Mouse (Mus musculus): Measurements from ENCODE around the gene P4ha2. TPM values are rescaled to one million over a fixed set of nuclear protein-coding genes. Genes with fewer than 3 reads are reported as not detected.

Gene P4ha2
- total RNA-seq, 2 experiments from 2014 or later, result 0.15 to 0.21 TPM

DNA sequence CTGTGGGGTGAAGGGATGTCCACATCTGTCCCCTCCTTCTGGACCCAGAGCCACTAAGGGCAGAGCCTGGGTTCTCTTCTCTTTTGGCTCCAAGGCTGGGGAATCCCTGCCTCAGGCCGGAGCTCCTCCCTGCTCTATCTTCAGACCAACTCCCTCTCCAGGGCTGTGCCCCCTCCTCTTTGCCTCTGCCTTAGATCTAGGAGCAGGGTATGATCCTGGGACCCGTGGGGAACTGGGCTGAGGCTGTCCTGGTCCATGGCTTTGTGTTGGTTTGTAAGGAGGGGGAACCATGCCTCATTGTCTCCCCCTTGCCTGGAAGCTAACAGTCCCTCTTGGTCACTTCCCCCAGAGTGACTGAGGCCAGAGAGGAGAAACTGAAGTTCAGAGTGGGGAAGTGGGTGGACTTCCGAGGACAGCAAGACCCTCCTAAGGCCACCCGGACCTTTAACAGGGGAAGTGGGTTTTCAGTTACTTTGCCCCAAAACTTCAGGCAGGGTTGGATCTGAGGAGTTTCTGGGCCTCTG is 31.8 kb upstream of the P4ha2 start:
- peak; percentile 25 for ATAC-seq (replicated peaks; ENCODE audit: poor library complexity)

DNA sequence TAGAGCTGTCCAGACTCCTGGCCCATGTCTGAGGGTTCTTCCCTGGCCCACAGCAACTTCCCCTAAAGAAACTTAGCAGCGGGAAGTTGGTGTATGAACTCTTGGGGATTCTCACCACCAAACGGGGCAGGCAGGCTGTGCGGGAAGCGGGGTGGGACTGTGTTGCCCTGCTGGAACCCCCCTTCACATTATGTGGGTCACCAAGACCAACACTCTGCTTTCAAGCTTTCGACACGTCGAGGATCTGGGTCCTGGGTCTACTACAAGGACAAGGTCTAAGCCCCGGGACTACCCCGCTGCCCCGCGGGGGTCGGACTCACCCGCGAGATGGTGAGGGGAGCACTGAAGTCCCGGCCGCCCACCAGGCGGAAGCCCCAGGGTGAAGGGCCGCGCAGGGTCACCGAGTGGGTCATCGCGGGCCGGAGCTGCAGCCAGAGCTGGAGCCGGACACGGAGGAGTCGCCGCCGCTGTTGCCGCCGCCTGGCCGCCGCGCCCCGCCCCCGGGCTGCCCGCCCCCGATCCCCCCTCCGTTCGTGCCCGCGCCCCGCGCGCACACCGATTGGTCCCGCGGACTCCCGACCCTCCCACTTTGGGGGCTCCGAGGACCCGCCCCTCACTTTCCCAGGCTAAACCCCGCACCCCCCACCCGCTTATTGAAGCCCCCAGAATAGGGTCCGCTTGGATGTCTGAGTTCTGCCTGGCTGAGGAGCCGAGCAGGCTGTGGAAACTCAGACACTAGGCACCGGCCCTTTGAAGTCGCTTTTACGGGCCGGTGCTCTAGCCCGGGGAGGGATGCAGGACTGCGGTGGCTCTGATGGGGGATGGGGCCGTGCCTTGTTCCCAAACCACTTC is 31.1 kb upstream of the P4ha2 start, which contains the start of gene Pdlim4:
Pdlim4 (minus strand) TSS at position 495 of the 852 bp plus-strand sequence.
- ATAC-seq (replicated peaks; ENCODE audit: poor library complexity), result peak; percentile 32

DNA sequence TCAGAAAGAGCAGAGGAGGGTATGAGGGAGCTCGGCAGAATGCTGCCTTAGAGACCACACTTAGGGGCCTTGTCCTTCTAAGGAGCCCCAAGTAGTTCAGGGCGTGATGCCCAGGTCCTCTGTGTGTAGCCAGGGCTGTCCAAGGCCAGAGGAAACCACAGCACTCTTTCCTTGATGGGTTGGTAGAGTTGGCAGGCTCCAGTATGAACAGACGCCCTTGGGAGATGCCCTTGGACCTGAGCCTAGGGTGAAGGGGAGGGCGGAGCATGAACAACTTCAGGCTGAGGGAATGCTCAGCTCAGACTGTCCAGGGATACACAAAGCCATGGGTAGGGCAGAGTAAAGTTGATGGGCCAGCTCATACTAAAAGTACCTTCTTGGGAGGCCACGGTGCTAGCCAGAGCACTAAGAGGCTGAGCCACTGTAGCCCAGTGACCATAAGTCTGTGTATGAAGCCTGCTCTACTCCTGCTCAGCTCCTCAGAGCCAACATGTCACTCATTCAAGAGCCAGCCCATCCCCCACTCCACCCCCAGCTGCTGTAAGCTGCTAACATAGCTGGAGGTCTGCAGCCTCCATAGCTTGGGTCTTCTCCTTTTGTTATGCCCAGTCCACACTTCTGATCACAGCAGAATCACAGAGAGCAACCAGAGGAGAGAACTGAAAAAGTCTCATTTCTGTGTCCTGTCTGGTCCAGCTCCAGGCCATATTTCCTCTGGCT is 28.0 kb upstream of the P4ha2 start:
- ATAC-seq (replicated peaks; ENCODE audit: poor library complexity), result no peak

DNA sequence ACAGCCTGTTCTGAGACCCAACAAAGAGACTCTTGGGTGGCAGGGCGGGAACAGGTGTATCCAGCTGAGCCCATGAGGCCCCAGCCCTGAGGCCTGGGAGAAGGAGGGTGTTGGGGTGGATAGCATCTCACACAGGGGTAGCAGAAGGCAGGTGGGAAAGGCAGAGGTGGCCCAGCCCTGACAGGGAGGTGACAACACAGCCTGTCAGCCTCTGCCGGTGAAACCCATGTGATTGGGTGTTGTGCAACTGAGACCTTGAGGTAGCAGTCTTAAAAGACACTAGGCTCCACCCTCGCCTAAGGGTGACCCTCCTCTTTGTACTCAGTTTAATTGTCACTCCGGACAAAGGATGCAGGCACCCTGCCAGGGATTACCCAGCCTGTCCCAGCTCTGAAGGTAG is 26.6 kb upstream of the P4ha2 start:
- ATAC-seq (replicated peaks; ENCODE audit: poor library complexity), result no peak

DNA sequence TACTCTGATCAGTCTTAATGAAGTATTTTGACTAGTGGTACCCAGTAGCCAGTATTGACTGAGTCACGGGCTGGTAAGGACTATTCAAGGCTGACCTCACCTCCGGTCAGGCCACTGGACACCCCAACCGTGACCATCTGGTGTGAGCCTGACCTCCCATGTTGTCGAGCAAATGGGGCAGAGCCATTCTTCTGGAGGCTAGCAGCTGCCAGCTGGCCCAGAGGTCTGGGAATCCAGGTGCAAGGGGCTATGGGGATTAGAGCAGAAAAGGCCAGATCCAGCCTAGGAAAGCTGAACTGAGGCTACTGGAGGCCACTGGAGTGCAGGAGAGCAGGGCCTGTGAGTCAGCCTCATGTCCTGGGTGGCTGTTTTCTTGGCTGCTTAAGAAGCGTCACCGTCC is 24.5 kb upstream of the P4ha2 start:
- ATAC-seq (replicated peaks; ENCODE audit: poor library complexity), result no peak

DNA sequence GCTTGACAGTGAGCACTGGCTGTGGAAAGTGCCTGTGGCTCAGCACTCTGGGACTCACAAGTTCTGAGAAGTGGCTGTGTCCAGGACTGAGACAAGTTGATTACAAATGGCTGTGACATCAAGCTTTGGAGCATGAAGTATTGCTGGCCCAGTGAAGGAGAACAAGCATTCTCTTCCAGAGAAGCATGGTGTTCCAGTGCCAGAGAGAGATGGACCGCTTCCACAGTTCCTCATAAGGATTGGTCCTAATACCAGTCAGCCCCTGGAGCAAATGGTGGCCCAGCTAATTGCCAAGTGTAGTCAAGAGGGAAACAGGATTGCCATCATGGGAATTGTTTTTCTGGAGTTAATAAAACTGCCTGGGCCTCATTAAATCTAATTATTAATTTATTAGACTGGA is 23.8 kb upstream of the P4ha2 start:
- no peak for ATAC-seq (replicated peaks; ENCODE audit: poor library complexity)

DNA sequence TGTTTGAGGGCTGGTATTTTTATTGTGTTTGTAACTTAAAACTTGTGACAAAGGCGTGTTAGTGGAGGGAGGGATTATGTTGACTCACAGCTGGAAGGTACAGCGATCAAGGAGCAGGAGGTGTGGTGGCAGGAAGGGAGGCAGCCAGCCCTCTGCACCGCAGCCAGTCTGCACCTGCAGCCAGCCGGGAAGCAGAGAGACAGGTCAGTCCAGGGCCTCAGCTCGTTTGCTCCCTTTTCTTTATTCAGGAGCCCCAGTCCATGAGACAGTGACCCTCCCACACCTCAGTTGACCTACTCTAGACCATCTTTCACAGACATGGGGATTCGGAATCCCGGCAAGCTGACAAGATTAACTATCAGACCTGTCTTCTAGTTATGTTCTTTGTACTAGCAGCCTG is 19.5 kb upstream of the P4ha2 start:
- no peak for ATAC-seq (replicated peaks; ENCODE audit: poor library complexity)

DNA sequence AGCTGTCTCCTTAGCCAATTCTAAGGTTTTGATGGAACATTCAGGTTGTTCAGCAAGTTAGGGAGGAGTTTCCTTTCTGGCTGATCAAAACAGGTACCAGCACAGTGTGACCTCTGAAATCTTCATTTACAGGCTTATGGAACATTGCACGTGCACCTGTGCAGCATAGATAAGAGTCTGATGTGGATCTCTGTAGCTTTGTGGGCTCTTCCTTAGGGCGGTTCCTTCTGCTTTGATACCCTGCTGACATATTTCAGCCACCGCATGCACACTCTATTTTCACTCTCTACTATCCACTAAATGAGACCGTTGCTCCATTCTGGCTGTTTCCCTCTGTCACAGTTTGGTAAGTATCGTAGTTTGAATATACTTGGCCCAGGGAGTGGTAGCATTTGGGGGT is 17.2 kb upstream of the P4ha2 start:
- no peak for ATAC-seq (replicated peaks; ENCODE audit: poor library complexity)

DNA sequence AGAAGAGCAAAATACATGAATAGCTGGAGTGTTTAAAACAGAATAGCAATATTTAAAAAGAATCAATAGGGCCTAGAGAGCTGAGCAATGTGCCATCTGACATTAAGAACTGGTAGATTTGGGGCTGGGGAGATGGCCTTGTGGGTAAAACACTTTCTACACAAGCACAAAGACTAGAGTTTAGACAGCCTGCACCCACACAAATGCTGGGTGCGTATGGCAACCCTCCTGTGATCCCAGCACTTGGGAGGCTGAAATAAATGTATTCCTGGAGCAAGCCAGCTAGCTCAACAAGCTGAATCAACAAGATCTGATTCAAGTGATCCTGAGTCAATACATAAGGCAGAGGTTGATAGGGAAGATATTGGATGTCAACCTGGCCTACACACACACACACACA is 14.9 kb upstream of the P4ha2 start:
- no peak for ATAC-seq (replicated peaks; ENCODE audit: poor library complexity)

DNA sequence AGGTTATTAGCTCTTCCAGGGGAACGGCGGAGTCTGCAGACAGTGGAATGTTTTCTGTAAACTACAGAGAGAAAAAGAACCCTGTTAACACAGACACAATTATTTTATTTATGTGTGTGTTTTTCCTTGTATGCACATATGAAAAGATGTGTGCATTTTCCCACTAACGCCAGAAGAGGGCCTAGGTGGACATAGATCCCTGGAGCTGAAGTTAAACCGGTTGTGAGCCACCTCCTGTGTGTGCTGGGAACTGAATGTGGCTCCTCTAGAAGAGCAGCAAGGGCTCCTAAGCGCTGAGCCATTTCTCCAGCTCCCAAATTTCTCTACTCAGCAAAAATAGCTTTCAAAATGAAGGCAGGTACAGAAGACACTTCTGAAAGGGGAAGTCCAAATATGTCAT is 14.1 kb upstream of the P4ha2 start:
- ATAC-seq (replicated peaks; ENCODE audit: poor library complexity), result no peak

DNA sequence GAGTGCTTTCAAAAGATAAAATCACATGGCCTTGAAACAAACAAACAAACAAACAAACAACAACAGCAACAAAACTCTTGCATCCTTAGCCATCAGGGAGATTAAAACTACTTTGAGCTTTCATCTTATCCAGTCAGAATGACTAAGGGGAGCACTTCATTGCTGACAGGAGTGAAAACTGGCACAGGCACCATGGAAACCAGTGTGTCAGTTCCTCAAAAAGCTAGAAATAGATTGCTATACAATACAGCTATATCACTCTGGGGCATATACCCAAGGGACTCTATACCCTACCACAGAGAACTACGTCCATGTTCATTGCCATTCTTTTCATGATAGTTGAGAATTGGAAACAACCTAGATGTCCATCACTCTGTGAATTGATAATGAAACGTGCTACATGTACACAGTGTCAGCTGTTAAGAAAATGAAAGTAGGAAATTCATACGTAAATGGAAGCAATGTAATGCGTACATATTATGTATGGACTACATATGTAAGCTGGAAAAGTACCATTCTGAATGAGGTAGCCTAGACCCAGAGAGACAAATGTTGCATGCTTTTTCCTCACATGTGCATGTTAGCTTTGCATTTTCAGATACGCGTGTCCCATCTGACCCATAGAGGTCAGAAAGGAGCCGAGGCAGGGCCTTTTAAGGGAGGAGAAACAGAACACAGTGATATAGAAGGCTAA is 11.5 kb upstream of the P4ha2 start:
- ATAC-seq (replicated peaks; ENCODE audit: poor library complexity), result peak; percentile 48

DNA sequence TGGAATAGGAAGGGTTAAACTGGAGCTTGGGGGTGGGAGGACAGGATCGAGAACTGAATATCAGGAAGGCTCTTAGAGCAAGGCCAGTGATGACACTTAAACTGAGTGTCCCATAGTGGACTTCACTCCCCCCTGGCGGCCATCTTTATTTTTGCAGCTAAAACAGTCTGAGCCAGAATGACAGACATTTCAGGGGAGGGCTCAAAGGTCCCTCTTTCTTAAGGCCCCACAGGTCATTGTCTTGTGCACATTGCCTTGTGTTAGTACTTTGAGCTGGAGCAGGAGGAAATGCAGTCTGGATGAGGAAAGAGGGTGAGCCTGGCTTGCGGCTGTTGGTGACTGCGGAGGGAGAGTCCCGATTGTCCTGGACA is 11.0 kb upstream of the P4ha2 start:
- ATAC-seq (replicated peaks; ENCODE audit: poor library complexity), result peak; percentile 67

DNA sequence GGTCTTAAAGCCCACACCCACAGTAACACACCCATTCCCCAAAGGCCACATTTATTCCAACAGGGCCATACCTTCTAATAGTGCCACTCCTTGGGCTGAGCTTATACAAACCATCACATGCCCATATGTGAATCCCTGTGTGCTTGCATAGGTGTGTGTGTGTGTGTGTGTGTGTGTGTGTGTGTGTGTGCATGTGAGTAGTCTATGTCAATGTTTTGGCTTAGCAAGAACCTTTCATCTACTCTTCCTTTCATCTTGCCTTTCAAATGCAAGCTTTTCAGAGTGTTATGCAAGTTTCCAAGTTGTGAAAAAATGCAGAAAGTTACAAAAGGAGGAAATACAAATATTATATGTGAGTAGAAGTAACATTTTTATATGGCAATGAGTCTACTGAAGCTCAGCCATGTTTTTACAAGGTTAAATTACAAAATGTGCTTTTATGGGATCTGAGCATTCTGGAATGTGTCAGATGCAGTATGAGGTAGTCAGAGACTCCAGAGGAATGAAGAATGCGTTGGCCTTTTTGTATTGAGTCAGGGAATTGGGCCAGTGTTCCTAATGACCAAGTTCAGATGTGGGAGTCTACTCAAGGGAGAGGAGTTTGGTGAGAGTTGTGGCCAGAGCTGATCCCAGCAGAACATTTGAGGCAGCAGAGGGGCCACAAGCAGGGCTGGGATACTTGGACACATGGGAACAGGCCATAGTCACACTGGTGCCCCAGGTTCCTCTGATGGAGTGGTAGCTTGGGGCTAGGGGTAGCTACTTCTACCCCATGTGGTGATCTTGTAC is 9.6 kb upstream of the P4ha2 start:
- ATAC-seq (replicated peaks; ENCODE audit: poor library complexity), result no peak

DNA sequence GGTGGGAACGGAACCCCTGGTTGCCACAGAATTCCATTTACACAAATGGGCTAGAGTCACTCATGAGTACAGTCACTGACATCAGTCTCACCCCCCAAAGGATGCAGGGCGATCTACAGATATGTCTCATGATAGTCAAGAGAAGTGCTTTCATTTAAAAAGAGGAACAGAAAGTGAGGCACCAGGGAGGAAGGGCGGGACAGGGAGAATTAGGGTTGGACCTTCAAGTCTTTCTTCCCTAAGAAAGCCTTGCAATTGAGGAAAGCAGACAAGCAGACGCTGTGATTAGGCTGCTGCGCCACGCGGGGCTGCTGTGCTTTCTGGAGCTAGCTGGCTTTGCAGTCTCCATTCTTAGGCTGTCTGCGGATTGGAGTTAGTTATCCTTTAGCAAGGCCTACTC is 8.2 kb upstream of the P4ha2 start:
- ATAC-seq (replicated peaks; ENCODE audit: poor library complexity), result peak; percentile 65

DNA sequence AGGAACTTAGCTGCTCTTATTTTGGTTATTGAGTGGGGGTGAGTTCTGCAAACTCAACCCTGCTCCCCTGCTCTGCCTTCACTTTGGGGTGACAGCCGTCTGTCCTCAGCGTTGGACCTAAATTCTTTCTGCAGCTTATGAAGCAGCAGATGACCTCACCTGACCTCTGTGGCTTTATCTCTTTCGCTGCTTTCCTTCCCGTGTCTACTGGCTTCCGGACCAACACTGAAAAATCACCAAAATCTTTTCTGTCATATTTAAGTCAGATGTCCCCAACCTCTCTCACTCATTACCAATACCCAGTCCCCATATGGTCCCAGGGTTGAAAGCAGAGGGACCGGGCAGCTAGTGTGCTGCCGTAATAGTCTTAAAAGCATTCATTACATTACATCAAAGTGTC is 7.7 kb upstream of the P4ha2 start:
- ATAC-seq (replicated peaks; ENCODE audit: poor library complexity), result no peak

DNA sequence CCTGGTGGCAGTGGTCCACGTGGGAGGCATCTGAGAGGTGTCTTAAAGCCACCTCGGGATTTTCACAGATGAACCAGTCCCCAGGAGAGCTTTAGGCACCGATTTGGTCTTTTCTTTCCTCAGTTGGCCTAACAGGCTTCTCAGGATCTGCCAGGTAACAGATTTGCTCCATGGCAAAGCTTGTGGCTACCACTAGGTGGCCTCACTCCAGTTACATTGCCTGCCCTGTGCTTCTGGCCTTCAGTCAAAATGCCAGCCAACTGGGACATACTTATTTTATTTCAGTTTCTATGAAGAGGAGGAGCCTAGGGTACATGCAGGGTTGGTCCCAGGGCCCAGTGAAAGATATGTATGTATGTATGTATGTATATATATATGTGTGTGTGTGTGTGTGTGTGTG is 6.9 kb upstream of the P4ha2 start:
- peak; percentile 48 for ATAC-seq (replicated peaks; ENCODE audit: poor library complexity)

DNA sequence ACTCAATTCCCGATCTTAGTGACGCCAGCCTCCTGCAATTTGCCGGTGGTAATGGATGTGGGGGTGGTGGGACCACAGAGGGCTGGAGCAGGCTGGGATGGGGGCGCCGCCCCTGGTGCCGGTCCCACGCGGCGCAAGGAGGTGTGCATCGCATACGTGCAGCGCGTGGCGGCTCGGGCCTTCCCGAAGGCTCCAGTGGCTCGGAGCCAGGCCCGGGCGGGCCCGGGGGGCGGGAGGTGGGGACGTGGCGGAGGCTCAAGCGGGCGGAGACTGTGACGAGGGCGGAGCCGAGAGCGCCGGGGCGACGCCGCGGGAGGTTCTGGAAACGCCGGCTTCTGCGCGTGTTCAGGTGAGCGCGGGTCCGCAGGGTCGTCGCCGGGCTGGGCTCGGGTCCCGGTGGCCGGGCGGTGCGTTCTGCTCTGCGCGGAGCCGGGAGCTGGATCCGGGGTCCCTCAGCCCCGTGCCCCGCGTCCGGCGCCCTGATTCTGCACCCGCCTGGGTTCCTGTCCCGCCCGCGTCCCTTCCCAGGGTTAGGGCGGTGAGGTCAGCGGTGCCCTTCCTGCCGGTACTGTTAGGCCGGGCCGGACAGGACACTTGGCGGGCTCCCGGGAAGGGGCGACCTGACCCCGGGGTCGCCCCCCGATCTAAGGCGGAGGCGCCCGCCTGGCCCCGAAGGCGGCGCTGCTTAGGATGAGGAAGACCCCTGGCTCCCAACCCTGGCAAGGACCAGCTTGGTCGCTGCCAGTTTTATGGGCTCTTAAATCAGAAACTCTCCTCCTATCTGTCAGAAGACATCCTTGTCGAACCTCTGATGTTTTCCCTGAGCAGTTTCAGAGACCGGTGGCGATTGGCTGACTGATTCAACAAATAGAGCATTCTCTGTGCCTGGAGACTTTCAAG is 1.0 kb downstream of the P4ha2 start:
- peak; percentile 78 for ATAC-seq (replicated peaks; ENCODE audit: poor library complexity)

DNA sequence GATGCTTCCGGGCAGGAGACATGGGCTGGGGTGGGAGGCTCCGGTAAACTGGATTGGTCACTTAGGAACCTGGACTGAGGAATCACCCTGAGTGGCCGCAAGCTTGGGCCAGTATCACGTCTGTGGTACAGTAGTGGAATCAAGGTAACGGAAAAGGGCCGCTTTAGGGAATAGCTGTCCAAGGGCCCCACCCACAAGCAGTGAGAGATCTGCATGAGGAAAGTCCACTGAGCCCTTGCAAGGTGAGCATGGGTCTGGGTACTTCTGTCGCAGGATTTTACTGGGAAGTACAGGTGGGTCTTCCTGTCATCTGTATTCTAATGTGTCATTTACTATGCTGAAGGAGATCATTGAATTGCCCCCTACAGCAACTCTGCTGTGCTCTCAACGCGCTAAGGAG is 1.8 kb downstream of the P4ha2 start:
- ATAC-seq (replicated peaks; ENCODE audit: poor library complexity), result no peak

DNA sequence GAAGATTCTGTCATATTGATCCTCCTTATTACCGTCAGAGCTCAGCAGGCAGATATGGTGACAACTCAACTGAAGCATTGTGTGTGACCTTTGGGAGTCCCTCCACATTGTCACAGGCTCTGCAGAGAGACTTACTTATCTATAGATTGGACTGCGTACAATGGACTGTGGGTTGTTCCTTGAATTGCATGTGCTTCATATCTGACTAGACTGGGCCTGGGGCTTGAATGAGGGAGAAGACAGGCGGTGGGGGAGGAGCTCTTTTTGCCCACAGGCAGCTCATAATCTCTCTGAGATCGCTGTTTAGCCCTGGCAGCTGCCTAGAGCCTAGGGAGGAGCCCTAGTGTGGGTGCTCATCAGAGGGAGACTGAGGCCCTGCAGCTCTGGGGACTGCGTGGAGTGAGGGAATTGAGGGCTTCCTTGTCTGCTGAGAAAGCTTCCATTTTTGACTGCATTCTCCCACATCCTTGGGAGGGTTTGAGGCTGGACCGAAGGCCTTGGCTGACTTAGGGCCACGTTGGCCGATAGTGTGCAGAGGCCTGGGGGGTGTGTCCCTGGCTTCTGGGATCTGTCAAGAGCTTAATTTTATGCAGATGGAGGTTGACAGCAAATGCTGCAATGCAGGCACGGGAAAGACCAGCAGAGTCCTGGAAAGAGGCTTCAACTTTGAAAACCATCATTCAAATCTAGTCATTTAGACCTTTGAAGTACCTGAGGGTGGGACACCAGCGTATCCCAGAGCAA is 3.0 kb downstream of the P4ha2 start:
- peak; percentile 40 for ATAC-seq (replicated peaks; ENCODE audit: poor library complexity)
